Mouse (Mus musculus) E14TG2a.4 (cell line): ENCODE results near the gene Gm45208.
"Not testable (repeated sequence)": the region's sequence is repeated elsewhere in the genome, so short reads cannot be mapped to it uniquely, and the experiment has no call there.

Experiments used
- H3K27me3 ChIP-seq: 2 replicates; pipeline ENCODE4 v1.6.1; 2014; ENCODE audit warnings: low read length, control low read depth; ENCODE audit not compliant: insufficient read depth
- H3K36me3 ChIP-seq: 2 replicates; pipeline ENCODE4 v1.6.1; 2014; ENCODE audit warnings: low read length, control low read depth; ENCODE audit not compliant: insufficient read depth
- H3K4me1 ChIP-seq: replicated peaks from 2 replicates; pipeline ENCODE4 v1.6.1; 2014; ENCODE audit warnings: low read depth, low read length, control low read depth
- H3K4me3 ChIP-seq: replicated peaks from 2 replicates; pipeline ENCODE4 v1.5.1; 2014; ENCODE audit warnings: mild to moderate bottlenecking, low read length
- H3K9me3 ChIP-seq: 2 replicates; pipeline ENCODE4 v1.6.1; 2014; ENCODE audit warnings: low read length, control low read depth
- CTCF ChIP-seq: conservative IDR thresholded peaks from 2 replicates; pipeline ENCODE4 v1.5.1; 2014; ENCODE audit warnings: low read length
- NANOG ChIP-seq: IDR thresholded peaks from 2 replicates; pipeline ENCODE4 v1.6.1; 2014; ENCODE audit warnings: borderline replicate concordance, low read length, mixed read lengths
- POU5F1 ChIP-seq: IDR thresholded peaks from 2 replicates; pipeline ENCODE4 v1.6.1; 2014; ENCODE audit warnings: low read length, borderline replicate concordance

The Gm45208 gene

GRCm38 (mm10) chrX:7680864-7681263, 41.2 kb upstream of the Gm45208 start, which contains the start of gene Magix:
Magix (minus strand) TSS chrX:7681251.
- Histone ChIP-seq H3K4me3 (peak within 1 kb of the TSS; percentile 69), H3K27me3 (no peaks in the 10 kb centered on the region; the same call in 1 of the 2 replicates), H3K4me1 (peaks cover 12% of the 10 kb centered on the region), H3K36me3 (no peaks in the 10 kb centered on the region), H3K9me3 (no peaks in the 10 kb centered on the region)
- TF ChIP-seq CTCF: no peak
- TF ChIP-seq NANOG: no peak
- TF ChIP-seq POU5F1: no peak

- H3K27me3 ChIP-seq: no peaks in the 10 kb centered on the region
- TF ChIP-seq NANOG (no peak), CTCF (no peak), POU5F1 (no peak)
- no peaks in the 10 kb centered on the region for H3K9me3 ChIP-seq
- H3K4me3 ChIP-seq: no peak overlapping the region
- no peaks in the 10 kb centered on the region for H3K4me1 ChIP-seq
- no peaks in the 10 kb centered on the region for H3K36me3 ChIP-seq
Measured at GRCm38 (mm10) chrX:7688321-7688720, 33.7 kb upstream of the Gm45208 start.

- H3K4me3 ChIP-seq: no peak overlapping the region
- H3K4me1 ChIP-seq: no peaks in the 10 kb centered on the region
- H3K27me3 ChIP-seq: no peaks in the 10 kb centered on the region
- TF ChIP-seq CTCF (no peak), POU5F1 (no peak), NANOG (no peak)
- no peaks in the 10 kb centered on the region for H3K9me3 ChIP-seq
- no peaks in the 10 kb centered on the region for H3K36me3 ChIP-seq
Measured at GRCm38 (mm10) chrX:7690486-7690885, 31.6 kb upstream of the Gm45208 start.

GRCm38 (mm10) chrX:7692862-7693261, 29.2 kb upstream of the Gm45208 start:
- no peaks in the 10 kb centered on the region for H3K36me3 ChIP-seq
- H3K4me3 ChIP-seq: no peak overlapping the region
- TF ChIP-seq NANOG (no peak), POU5F1 (no peak), CTCF (peak; percentile 56)
- H3K27me3 ChIP-seq: no peaks in the 10 kb centered on the region
- no peaks in the 10 kb centered on the region for H3K9me3 ChIP-seq
- H3K4me1 ChIP-seq: no peaks in the 10 kb centered on the region

GRCm38 (mm10) chrX:7696520-7696919, 25.5 kb upstream of the Gm45208 start:
- peaks cover 32% of the 10 kb centered on the region for H3K36me3 ChIP-seq
- no peaks in the 10 kb centered on the region for H3K9me3 ChIP-seq
- peaks cover 13% of the 10 kb centered on the region for H3K4me1 ChIP-seq
- TF ChIP-seq NANOG (no peak), POU5F1 (no peak), CTCF (no peak)
- H3K4me3 ChIP-seq: no peak overlapping the region
- no peaks in the 10 kb centered on the region for H3K27me3 ChIP-seq

GRCm38 (mm10) chrX:7696954-7697381, 25.1 kb upstream of the Gm45208 start, which contains the start of gene Gpkow:
Gpkow (plus strand) TSS chrX:7697131.
- no peaks in the 10 kb centered on the region for H3K27me3 ChIP-seq
- H3K36me3 ChIP-seq: peaks cover 36% of the 10 kb centered on the region
- no peak for TF ChIP-seq POU5F1
- peak within 1 kb of the TSS; percentile 85 for H3K4me3 ChIP-seq
- no peaks in the 10 kb centered on the region for H3K9me3 ChIP-seq
- H3K4me1 ChIP-seq: peaks cover 13% of the 10 kb centered on the region

- H3K4me1 ChIP-seq, H3K27me3 ChIP-seq, H3K9me3 ChIP-seq: not testable (repeated sequence)
- H3K4me3 ChIP-seq: peak overlapping the region; percentile 76
- H3K36me3 ChIP-seq: peaks cover 11% of the 10 kb centered on the region; the same call in 1 of the 2 replicates
Measured at GRCm38 (mm10) chrX:7713764-7714134, 8.3 kb upstream of the Gm45208 start.

- peak within 1 kb of the TSS; percentile 77 for H3K4me3 ChIP-seq
- not testable (repeated sequence) for H3K27me3 ChIP-seq, H3K9me3 ChIP-seq, H3K4me1 ChIP-seq, H3K36me3 ChIP-seq
Measured at GRCm38 (mm10) chrX:7714135-7714899, 7.7 kb upstream of the Gm45208 start, which contains the start of gene Wdr45. Wdr45 (plus strand) TSS chrX:7714333.

- H3K4me1 ChIP-seq, H3K9me3 ChIP-seq, H3K27me3 ChIP-seq, H3K36me3 ChIP-seq, H3K4me3 ChIP-seq: not testable (repeated sequence)
Measured at GRCm38 (mm10) chrX:7716058-7716457, 6.0 kb upstream of the Gm45208 start.
